Mouse (Mus musculus) midbrain, postnatal 0 days (tissue): ENCODE measurements around the gene Fcgr3. TPM values are rescaled to one million over a fixed set of nuclear protein-coding genes. Genes with fewer than 3 reads are reported as not detected.
"Not testable (repeated sequence)": the region's sequence is repeated elsewhere in the genome, so short reads cannot be mapped to it uniquely, and the experiment has no call there.

ENCODE experiments used
- ATAC-seq: fragments of 200-750 bp; cut with Nextera tagmentation; 2 replicates; pipeline ENCODE4 v1.8.0; 2017; ENCODE audit warnings: moderate number of reproducible peaks, mild to moderate bottlenecking, moderate TSS enrichment, moderate library complexity; ENCODE audit not compliant: low FRiP score
- DNase-seq: peaks from one replicate; pipeline ENCODE4 v3.0.0-alpha.2; 2015; ENCODE audit warnings: low spot score
- H3K27ac ChIP-seq: fragments of 300-500 bp; sonication (generic); 2 replicates; pipeline ENCODE4 v1.5.1; 2014; ENCODE audit warnings: low read depth, mild to moderate bottlenecking, low read length, mixed read lengths
- H3K27me3 ChIP-seq: fragments of 300-500 bp; sonication (generic); 2 replicates; pipeline ENCODE4 v1.6.1; 2014; ENCODE audit warnings: low read length, control low read depth, mixed read lengths; ENCODE audit not compliant: insufficient read depth
- H3K36me3 ChIP-seq: fragments of 300-500 bp; sonication (generic); 2 replicates; pipeline ENCODE4 v1.6.1; 2014; ENCODE audit warnings: low read length, control low read depth, mixed read lengths; ENCODE audit not compliant: insufficient read depth
- H3K4me1 ChIP-seq: fragments of 300-500 bp; sonication (generic); 2 replicates; pipeline ENCODE4 v1.6.1; 2014; ENCODE audit warnings: mild to moderate bottlenecking, control low read depth, antibody characterized with exemption, low read length, mixed read lengths; ENCODE audit not compliant: insufficient read depth
- H3K4me2 ChIP-seq: fragments of 300-500 bp; sonication (generic); 2 replicates; pipeline ENCODE4 v1.6.1; 2014; ENCODE audit warnings: low read depth, mild to moderate bottlenecking, low read length, mixed read lengths; ENCODE audit not compliant: poor library complexity, severe bottlenecking
- H3K4me3 ChIP-seq: fragments of 300-500 bp; sonication (generic); 2 replicates; pipeline ENCODE4 v1.5.1; 2014; ENCODE audit warnings: low read depth, mild to moderate bottlenecking, low read length, moderate library complexity
- H3K9ac ChIP-seq: fragments of 300-500 bp; sonication (generic); replicated peaks from 2 replicates; pipeline ENCODE4 v1.6.1; 2014; ENCODE audit warnings: mild to moderate bottlenecking, low read length, moderate library complexity, mixed read lengths; ENCODE audit not compliant: poor library complexity, severe bottlenecking
- H3K9me3 ChIP-seq: fragments of 300-500 bp; sonication (generic); 2 replicates; pipeline ENCODE4 v1.6.1; 2016; ENCODE audit warnings: low read length, control low read depth
- WGBS: fragments of 180-500 bp; shearing (Covaris S2); extraction: QIAGEN DNeasy Blood & Tissue Kit; methylation state at CpG from one replicate; pipeline ENCODE4 v1.1.7; 2014; 5-methylcytosine and 5-hydroxymethylcytosine counted together
- polyA plus RNA-seq: library from polyadenylated mRNA; unstranded; fragments of >200 nt; fragmentation: Nextera tagmentation; extraction: Ambion mirVana; gene quantifications from 2 replicates; pipeline ENCODE4 v1.2.1, GENCODE M21; 2015
- total RNA-seq: library from RNA; depleted of rRNA; stranded (reverse); fragments of >200 nt; gene quantifications from 2 replicates; pipeline ENCODE4 v1.2.3, GENCODE M21; 2014

The Fcgr3 gene
- total and polyA plus RNA-seq, 2 experiments from 2014 or later, result 14.2 to 19.8 TPM

- not testable (repeated sequence) for H3K4me1 ChIP-seq, H3K9ac ChIP-seq, H3K27me3 ChIP-seq, H3K27ac ChIP-seq, H3K4me2 ChIP-seq, H3K9me3 ChIP-seq, H3K36me3 ChIP-seq, ATAC-seq, H3K4me3 ChIP-seq, DNase-seq
- WGBS, result 67% methylated on average over 2 of the region's 5 CpGs
Measured at GRCm38 (mm10) chr1:171076176-171076575, 11.4 kb upstream of the Fcgr3 start.

GRCm38 (mm10) chr1:171074283-171074682 lies 9.5 kb upstream of the Fcgr3 start:
- ATAC-seq, H3K4me2 ChIP-seq, DNase-seq, H3K4me3 ChIP-seq, H3K9ac ChIP-seq, H3K4me1 ChIP-seq, H3K9me3 ChIP-seq, H3K27ac ChIP-seq, H3K36me3 ChIP-seq: not testable (repeated sequence)
- peaks cover 13% of the 10 kb centered on the region for H3K27me3 ChIP-seq
- WGBS, result 27% methylated on average over 4 of the region's 10 CpGs

GRCm38 (mm10) chr1:171072217-171072616 lies 7.5 kb upstream of the Fcgr3 start:
- not testable (repeated sequence) for H3K9me3 ChIP-seq, H3K9ac ChIP-seq, H3K4me1 ChIP-seq, H3K4me3 ChIP-seq, DNase-seq, H3K36me3 ChIP-seq, H3K27ac ChIP-seq, H3K4me2 ChIP-seq
- peaks cover 12% of the 10 kb centered on the region for H3K27me3 ChIP-seq
- no CpG with 5 or more reads among the region's 45 CpGs for WGBS
- ATAC-seq, result peak; percentile 35

- H3K4me3 ChIP-seq, H3K4me2 ChIP-seq, H3K9ac ChIP-seq, DNase-seq, H3K36me3 ChIP-seq, H3K9me3 ChIP-seq, H3K4me1 ChIP-seq, H3K27ac ChIP-seq: not testable (repeated sequence)
- peaks cover 12% of the 10 kb centered on the region for H3K27me3 ChIP-seq
- WGBS, result no CpG with 5 or more reads among the region's 35 CpGs
- peak; percentile 50 for ATAC-seq
Measured at GRCm38 (mm10) chr1:171071726-171072125, 7.0 kb upstream of the Fcgr3 start.

GRCm38 (mm10) chr1:171070879-171071278 lies 6.1 kb upstream of the Fcgr3 start:
- H3K9me3 ChIP-seq, DNase-seq, H3K36me3 ChIP-seq, ATAC-seq, H3K4me1 ChIP-seq, H3K9ac ChIP-seq, H3K27ac ChIP-seq: not testable (repeated sequence)
- H3K4me3 ChIP-seq, result peak overlapping the region; percentile 16; the same call in 1 of the 2 replicates
- H3K27me3 ChIP-seq, result peaks cover 13% of the 10 kb centered on the region
- 23% methylated on average over 11 of the region's 16 CpGs for WGBS
- peak overlapping the region; percentile 32; the same call in 1 of the 2 replicates for H3K4me2 ChIP-seq

- H3K4me1 ChIP-seq, H3K9me3 ChIP-seq, H3K4me2 ChIP-seq, H3K4me3 ChIP-seq, H3K27ac ChIP-seq, ATAC-seq, H3K36me3 ChIP-seq, H3K9ac ChIP-seq: not testable (repeated sequence)
- peak; percentile 21 for DNase-seq
- 66% methylated on average over 3 of the region's 3 CpGs for WGBS
- peaks cover 21% of the 10 kb centered on the region for H3K27me3 ChIP-seq
Measured at GRCm38 (mm10) chr1:171069508-171069907, 4.8 kb upstream of the Fcgr3 start.

GRCm38 (mm10) chr1:171067928-171068327 lies 3.2 kb upstream of the Fcgr3 start:
- not testable (repeated sequence) for H3K9me3 ChIP-seq, H3K4me3 ChIP-seq, H3K36me3 ChIP-seq, DNase-seq, ATAC-seq, H3K4me2 ChIP-seq, H3K27ac ChIP-seq, H3K4me1 ChIP-seq, H3K9ac ChIP-seq
- 62% methylated on average over 5 of the region's 5 CpGs for WGBS
- H3K27me3 ChIP-seq, result peaks cover 33% of the 10 kb centered on the region

- not testable (repeated sequence) for H3K4me2 ChIP-seq, H3K9ac ChIP-seq, H3K36me3 ChIP-seq, H3K4me3 ChIP-seq, H3K27ac ChIP-seq, DNase-seq, H3K4me1 ChIP-seq, H3K9me3 ChIP-seq
- peaks cover 34% of the 10 kb centered on the region for H3K27me3 ChIP-seq
- peak; percentile 9; the same call in 1 of the 2 replicates for ATAC-seq
- WGBS, result 30% methylated on average over 2 of the region's 10 CpGs
Measured at GRCm38 (mm10) chr1:171066583-171066982, 1.8 kb upstream of the Fcgr3 start.

GRCm38 (mm10) chr1:171065768-171066167 lies 1.0 kb upstream of the Fcgr3 start:
- 5% methylated on average over 26 of the region's 45 CpGs for WGBS
- H3K4me1 ChIP-seq, H3K9me3 ChIP-seq, DNase-seq, H3K36me3 ChIP-seq, H3K27ac ChIP-seq, H3K9ac ChIP-seq: not testable (repeated sequence)
- Histone ChIP-seq H3K4me3 (peak overlapping the region; percentile 28), H3K4me2 (peak overlapping the region; percentile 38; the same call in 1 of the 2 replicates), H3K27me3 (peaks cover 34% of the 10 kb centered on the region)
- peak; percentile 8 for ATAC-seq
